Mouse (Mus musculus) hindbrain, embryonic 12.5 days (tissue): ENCODE data around the gene Slc25a27. TPM values are rescaled to one million over a fixed set of nuclear protein-coding genes. Genes with fewer than 3 reads are reported as not detected.
A peak's percentile ranks its signal among the peaks of the same experiment; 100 is the strongest.

Source experiments
- ATAC-seq: fragments of 200-750 bp; cut with Nextera tagmentation; 2 replicates; pipeline ENCODE4 v1.8.0; 2017; ENCODE audit warnings: moderate TSS enrichment; ENCODE audit not compliant: low FRiP score
- H3K27ac ChIP-seq: fragments of 300-500 bp; sonication (generic); 2 replicates; pipeline ENCODE4 v1.5.1; 2016; ENCODE audit warnings: mild to moderate bottlenecking
- H3K27me3 ChIP-seq: fragments of 300-500 bp; sonication (generic); 2 replicates; pipeline ENCODE4 v1.6.1; 2016; ENCODE audit warnings: mild to moderate bottlenecking
- H3K36me3 ChIP-seq: fragments of 300-500 bp; sonication (generic); 2 replicates; pipeline ENCODE4 v1.6.1; 2016; ENCODE audit warnings: mild to moderate bottlenecking
- H3K4me1 ChIP-seq: fragments of 300-500 bp; sonication (generic); 2 replicates; pipeline ENCODE4 v1.6.1; 2016
- H3K4me2 ChIP-seq: fragments of 300-500 bp; sonication (generic); replicated peaks from 2 replicates; pipeline ENCODE4 v1.6.1; 2016; ENCODE audit warnings: mild to moderate bottlenecking
- H3K4me3 ChIP-seq: fragments of 300-500 bp; sonication (generic); 2 replicates; pipeline ENCODE4 v1.5.1; 2016; ENCODE audit warnings: mild to moderate bottlenecking
- H3K9ac ChIP-seq: fragments of 300-500 bp; sonication (generic); 2 replicates; pipeline ENCODE4 v1.6.1; 2016; ENCODE audit warnings: mild to moderate bottlenecking, moderate library complexity
- H3K9me3 ChIP-seq: fragments of 300-500 bp; sonication (generic); replicated peaks from 2 replicates; pipeline ENCODE4 v1.6.1; 2016; ENCODE audit warnings: mild to moderate bottlenecking
- WGBS: fragments of 180-500 bp; shearing (Covaris S2); methylation state at CpG from one replicate; pipeline ENCODE4 v1.1.7; 2016; 5-methylcytosine and 5-hydroxymethylcytosine counted together
- polyA plus RNA-seq: library from polyadenylated mRNA; unstranded; fragments of >200 nt; fragmentation: Nextera tagmentation; extraction: Ambion mirVana; gene quantifications from 2 replicates; pipeline ENCODE4 v1.2.1, GENCODE M21; 2016

Slc25a27 gene
- 80.4 and 90.0 TPM in 2 replicates for polyA plus RNA-seq

GRCm38 (mm10) chr17:43666576-43667289 is at the start of gene Slc25a27:
Slc25a27 (minus strand) TSS chr17:43667214.
- peak; percentile 97 for ATAC-seq
- peak within 1 kb of the TSS; percentile 78 for H3K27ac ChIP-seq
- peak within 1 kb of the TSS; percentile 93 for H3K4me3 ChIP-seq
- under 1% methylated on average over 41 of the region's 41 CpGs for WGBS
- H3K4me1 ChIP-seq: peaks cover 16% of the 10 kb centered on the region
- no peaks in the 10 kb centered on the region for H3K9me3 ChIP-seq
- peak within 1 kb of the TSS; percentile 93 for H3K9ac ChIP-seq
- H3K27me3 ChIP-seq: no peaks in the 10 kb centered on the region
- H3K36me3 ChIP-seq: peaks cover 19% of the 10 kb centered on the region
- H3K4me2 ChIP-seq: peak within 1 kb of the TSS; percentile 63

- Histone ChIP-seq H3K4me2 (no peak overlapping the region), H3K4me1 (no peaks in the 10 kb centered on the region; the same call in 1 of the 2 replicates), H3K36me3 (no peaks in the 10 kb centered on the region), H3K27me3 (no peaks in the 10 kb centered on the region), H3K27ac (no peak overlapping the region), H3K9me3 (no peaks in the 10 kb centered on the region), H3K9ac (no peak overlapping the region), H3K4me3 (no peak overlapping the region)
- WGBS: 70% methylated on average over 7 of the region's 7 CpGs
- no peak for ATAC-seq
Measured at GRCm38 (mm10) chr17:43716601-43717000, 49.6 kb upstream of the Slc25a27 start.

- no peak for ATAC-seq
- 71% methylated on average over 3 of the region's 3 CpGs for WGBS
- Histone ChIP-seq H3K4me2 (no peak overlapping the region), H3K4me3 (no peak overlapping the region), H3K36me3 (no peaks in the 10 kb centered on the region), H3K4me1 (no peaks in the 10 kb centered on the region; the same call in 1 of the 2 replicates), H3K9ac (no peak overlapping the region), H3K9me3 (no peaks in the 10 kb centered on the region), H3K27me3 (no peaks in the 10 kb centered on the region), H3K27ac (no peak overlapping the region)
Measured at GRCm38 (mm10) chr17:43714191-43714590, 47.2 kb upstream of the Slc25a27 start.

GRCm38 (mm10) chr17:43711557-43712352 is 44.7 kb upstream of the Slc25a27 start:
- WGBS: 90% methylated on average over 7 of the region's 7 CpGs
- no peak overlapping the region for H3K9ac ChIP-seq
- no peaks in the 10 kb centered on the region for H3K36me3 ChIP-seq
- no peak overlapping the region for H3K4me2 ChIP-seq
- ATAC-seq: no peak
- no peaks in the 10 kb centered on the region for H3K27me3 ChIP-seq
- no peaks in the 10 kb centered on the region for H3K9me3 ChIP-seq
- H3K27ac ChIP-seq: no peak overlapping the region
- no peaks in the 10 kb centered on the region; the same call in 1 of the 2 replicates for H3K4me1 ChIP-seq
- H3K4me3 ChIP-seq: no peak overlapping the region

- H3K4me3 ChIP-seq: no peak overlapping the region
- no peaks in the 10 kb centered on the region for H3K27me3 ChIP-seq
- no peak overlapping the region for H3K4me2 ChIP-seq
- no peaks in the 10 kb centered on the region for H3K36me3 ChIP-seq
- no peak overlapping the region for H3K9ac ChIP-seq
- WGBS: 88% methylated on average over 3 of the region's 3 CpGs
- no peak overlapping the region for H3K27ac ChIP-seq
- ATAC-seq: no peak
- no peaks in the 10 kb centered on the region for H3K4me1 ChIP-seq
- no peaks in the 10 kb centered on the region for H3K9me3 ChIP-seq
Measured at GRCm38 (mm10) chr17:43707254-43707653, 40.2 kb upstream of the Slc25a27 start.

- 94% methylated on average over 3 of the region's 3 CpGs for WGBS
- Histone ChIP-seq H3K9me3 (no peaks in the 10 kb centered on the region), H3K27me3 (no peaks in the 10 kb centered on the region), H3K4me2 (no peak overlapping the region), H3K4me1 (no peaks in the 10 kb centered on the region), H3K36me3 (no peaks in the 10 kb centered on the region), H3K27ac (no peak overlapping the region), H3K4me3 (no peak overlapping the region), H3K9ac (no peak overlapping the region)
- no peak for ATAC-seq
Measured at GRCm38 (mm10) chr17:43706749-43707148, 39.7 kb upstream of the Slc25a27 start.

- 91% methylated on average over 12 of the region's 12 CpGs for WGBS
- no peak overlapping the region for H3K4me2 ChIP-seq
- no peaks in the 10 kb centered on the region for H3K4me1 ChIP-seq
- H3K36me3 ChIP-seq: no peaks in the 10 kb centered on the region
- no peaks in the 10 kb centered on the region for H3K27me3 ChIP-seq
- no peak overlapping the region for H3K9ac ChIP-seq
- no peak for ATAC-seq
- no peaks in the 10 kb centered on the region for H3K9me3 ChIP-seq
- H3K4me3 ChIP-seq: no peak overlapping the region
- H3K27ac ChIP-seq: no peak overlapping the region
Measured at GRCm38 (mm10) chr17:43704216-43704930, 37.4 kb upstream of the Slc25a27 start.

GRCm38 (mm10) chr17:43701060-43701459 is 34.0 kb upstream of the Slc25a27 start:
- no peak overlapping the region for H3K9ac ChIP-seq
- ATAC-seq: no peak

GRCm38 (mm10) chr17:43698997-43699649 is 32.1 kb upstream of the Slc25a27 start:
- Histone ChIP-seq H3K36me3 (peaks cover 6% of the 10 kb centered on the region; the same call in 1 of the 2 replicates), H3K4me3 (no peak overlapping the region), H3K4me2 (0 out of 2 replicates have a peak overlapping the region, but pooled peaks have one; percentile 23), H3K27ac (no peak overlapping the region), H3K4me1 (no peaks in the 10 kb centered on the region), H3K9me3 (0 out of 2 replicates have a peak, but pooled peaks cover 5% of the 10 kb centered on the region), H3K9ac (no peak overlapping the region), H3K27me3 (no peaks in the 10 kb centered on the region)
- 0 out of 2 replicates have a peak, but pooled peaks have one; percentile 64 for ATAC-seq
- 48% methylated on average over 14 of the region's 14 CpGs for WGBS

More at GRCm38 (mm10) chr17:43701060-43701459, 34.0 kb upstream of the Slc25a27 start:
- Histone ChIP-seq H3K4me3 (no peak overlapping the region), H3K9me3 (0 out of 2 replicates have a peak, but pooled peaks cover 5% of the 10 kb centered on the region), H3K27ac (no peak overlapping the region), H3K4me1 (no peaks in the 10 kb centered on the region), H3K36me3 (0 out of 2 replicates have a peak, but pooled peaks cover 5% of the 10 kb centered on the region), H3K4me2 (no peak overlapping the region), H3K27me3 (no peaks in the 10 kb centered on the region)
- WGBS: 77% methylated on average over 6 of the region's 6 CpGs

- Histone ChIP-seq H3K4me3 (no peak overlapping the region), H3K36me3 (peaks cover 18% of the 10 kb centered on the region), H3K27ac (no peak overlapping the region), H3K4me1 (no peaks in the 10 kb centered on the region), H3K27me3 (no peaks in the 10 kb centered on the region), H3K9me3 (no peaks in the 10 kb centered on the region), H3K9ac (no peak overlapping the region), H3K4me2 (no peak overlapping the region)
- WGBS: 84% methylated on average over 9 of the region's 9 CpGs
- ATAC-seq: no peak
Measured at GRCm38 (mm10) chr17:43689591-43689990, 22.6 kb upstream of the Slc25a27 start.

GRCm38 (mm10) chr17:43684638-43685037 is 17.6 kb upstream of the Slc25a27 start:
- Histone ChIP-seq H3K4me2 (no peak overlapping the region), H3K9ac (no peak overlapping the region), H3K27me3 (no peaks in the 10 kb centered on the region), H3K9me3 (no peaks in the 10 kb centered on the region), H3K27ac (no peak overlapping the region), H3K4me1 (no peaks in the 10 kb centered on the region), H3K36me3 (peaks cover 9% of the 10 kb centered on the region), H3K4me3 (no peak overlapping the region)
- WGBS: 91% methylated on average over 5 of the region's 5 CpGs
- ATAC-seq: no peak
